Mouse (Mus musculus) right cerebral cortex, postnatal 10 days (tissue): ENCODE data around the gene Fam227b.
A peak's percentile ranks its signal among the peaks of the same experiment; 100 is the strongest.

Experiments used
- DNase-seq, 2 experiments: peaks; one replicate each; pipeline ENCODE4 v3.0.0; 2021; ENCODE audit warnings: low spot score in 2 of 2

The Fam227b gene

GRCm38 (mm10) chr2:126061037-126061773 is 90.6 kb downstream of the Fam227b start:
- DNase-seq, result no peak

GRCm38 (mm10) chr2:126060595-126060994 is 91.2 kb downstream of the Fam227b start:
- no peak for DNase-seq

GRCm38 (mm10) chr2:126053657-126054056 is 98.1 kb downstream of the Fam227b start:
- no peak for DNase-seq

GRCm38 (mm10) chr2:126052749-126053557 is 98.9 kb downstream of the Fam227b start:
- DNase-seq, result no peak

- no peak for DNase-seq
These were observed 106.2 kb downstream of the Fam227b start for GRCm38 (mm10) chr2:126045621-126046020.

GRCm38 (mm10) chr2:126042674-126043073 is 109.1 kb downstream of the Fam227b start:
- DNase-seq, result no peak

- no peak for DNase-seq
These were observed 110.6 kb downstream of the Fam227b start for GRCm38 (mm10) chr2:126041237-126041636.

GRCm38 (mm10) chr2:126040651-126041050 is 111.2 kb downstream of the Fam227b start:
- no peak for DNase-seq

- no peak for DNase-seq
These were observed 112.4 kb downstream of the Fam227b start for GRCm38 (mm10) chr2:126039414-126039891.

- DNase-seq, result no peak
These were observed 113.4 kb downstream of the Fam227b start for GRCm38 (mm10) chr2:126038221-126039000.

- DNase-seq, result no peak
These were observed 115.7 kb downstream of the Fam227b start for GRCm38 (mm10) chr2:126036121-126036520.

- DNase-seq, result no peak
These were observed 116.6 kb downstream of the Fam227b start for GRCm38 (mm10) chr2:126035013-126035770.

GRCm38 (mm10) chr2:126034379-126035005 is 117.3 kb downstream of the Fam227b start, which contains the start of gene Fgf7:
Gene Fgf7, plus strand, starts transcription at chr2:126034658.
- DNase-seq, result peak; percentile 43 to 50

GRCm38 (mm10) chr2:126033114-126033972 is 118.5 kb downstream of the Fam227b start:
- peak; percentile 35 to 36 for DNase-seq

- DNase-seq, result no peak
These were observed 120.5 kb downstream of the Fam227b start for GRCm38 (mm10) chr2:126031186-126031900.

GRCm38 (mm10) chr2:126015763-126016473 is 135.9 kb downstream of the Fam227b start:
- no peak for DNase-seq

- DNase-seq, result no peak
These were observed 136.7 kb downstream of the Fam227b start for GRCm38 (mm10) chr2:126014989-126015710.

- no peak for DNase-seq
These were observed 145.1 kb downstream of the Fam227b start for GRCm38 (mm10) chr2:126006742-126007141.
